Mouse (Mus musculus) T-cell, adult 2 months (primary cell): ENCODE data around the gene Wfikkn1.
A peak's percentile ranks its signal among the peaks of the same experiment; 100 is the strongest.
"Not testable (repeated sequence)": the region's sequence is repeated elsewhere in the genome, so short reads cannot be mapped to it uniquely, and the experiment has no call there.

Experiments
- DNase-seq: peaks from one replicate; pipeline ENCODE4 v3.0.0; 2022; ENCODE audit warnings: low spot score

Gene Wfikkn1

DNA sequence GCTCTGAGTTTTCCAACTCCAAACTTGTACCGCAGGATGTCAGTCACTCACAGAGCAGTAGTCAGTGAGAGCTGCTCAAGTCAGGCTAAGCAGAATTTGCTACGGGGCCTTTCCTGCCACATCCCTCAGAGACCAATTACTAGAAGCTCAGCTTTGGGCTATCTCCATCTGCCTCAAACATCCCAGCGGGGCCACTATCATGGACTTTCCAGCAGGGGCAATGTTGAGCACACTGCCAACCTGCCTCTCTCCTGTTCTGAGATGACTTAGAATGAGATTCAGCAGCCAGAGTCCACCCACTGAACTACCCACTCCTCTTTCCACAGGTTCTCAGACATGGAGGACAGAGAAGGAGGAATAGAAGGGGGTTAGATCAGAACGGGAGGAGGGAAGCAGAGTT is 5.0 kb upstream of the Wfikkn1 start:
- peak; percentile 27 for DNase-seq

DNA sequence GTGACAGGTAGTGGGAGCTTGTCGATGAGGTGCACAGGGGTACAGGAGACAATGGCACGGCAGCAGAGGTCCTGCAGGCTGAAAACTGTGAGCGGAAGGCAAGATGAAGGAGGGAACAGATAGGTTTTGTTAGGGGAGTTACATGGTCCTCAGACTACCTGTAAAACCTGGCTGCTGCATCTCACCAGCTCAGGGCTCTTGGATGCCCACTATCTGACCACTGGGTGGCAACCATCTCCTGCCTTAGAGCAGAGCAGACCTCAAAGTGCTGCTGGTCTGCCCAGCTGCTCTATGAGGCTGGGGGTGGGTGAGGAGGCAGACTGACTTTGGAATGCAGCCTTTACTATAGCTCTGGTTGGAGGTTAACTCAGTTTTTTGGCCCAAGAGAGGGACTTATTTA is 3.2 kb upstream of the Wfikkn1 start:
- DNase-seq, result no peak

DNA sequence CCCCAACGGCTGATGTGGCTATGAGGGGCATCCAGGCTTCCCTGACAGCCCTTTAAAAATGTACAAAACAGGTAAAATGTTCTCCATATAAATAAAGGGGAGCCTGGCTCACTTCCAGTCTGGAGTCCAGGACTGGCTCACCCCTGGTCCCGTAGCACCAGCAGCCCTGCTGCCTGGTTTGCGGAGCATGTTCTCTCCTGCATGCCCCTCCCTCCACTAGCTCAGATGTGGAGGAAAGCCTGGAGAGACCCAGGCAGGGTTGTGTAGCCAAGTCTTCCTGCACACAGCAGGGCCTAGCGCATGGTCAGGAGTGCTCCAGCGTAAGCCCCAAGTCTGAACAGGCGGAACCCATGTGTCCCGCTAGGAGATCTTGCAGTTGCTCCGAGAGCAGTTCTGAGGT is 2.6 kb upstream of the Wfikkn1 start:
- DNase-seq, result no peak

- no peak for DNase-seq
These were observed 1.6 kb upstream of the Wfikkn1 start for GRCm38 (mm10) chr17:25882306-25882705.

DNA sequence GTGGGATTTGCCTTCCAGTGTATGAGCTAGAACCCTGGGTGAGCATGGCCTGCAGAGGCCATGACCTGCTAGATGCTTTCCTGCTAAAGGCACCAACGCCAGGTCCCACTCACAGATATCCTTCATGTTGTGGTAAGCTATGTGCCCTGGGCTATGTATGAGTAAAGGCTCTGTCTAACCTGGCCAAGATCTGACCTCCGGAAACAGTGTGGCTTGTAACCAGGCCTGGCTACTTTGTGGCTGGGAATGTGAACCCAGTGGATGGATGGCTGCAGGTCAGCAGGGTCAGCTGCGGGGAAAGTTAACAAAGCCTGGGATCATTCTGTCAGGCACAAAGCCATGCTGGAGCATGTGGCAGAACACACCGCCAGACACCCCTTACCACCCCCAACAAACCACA is 1.0 kb upstream of the Wfikkn1 start:
- no peak for DNase-seq

DNA sequence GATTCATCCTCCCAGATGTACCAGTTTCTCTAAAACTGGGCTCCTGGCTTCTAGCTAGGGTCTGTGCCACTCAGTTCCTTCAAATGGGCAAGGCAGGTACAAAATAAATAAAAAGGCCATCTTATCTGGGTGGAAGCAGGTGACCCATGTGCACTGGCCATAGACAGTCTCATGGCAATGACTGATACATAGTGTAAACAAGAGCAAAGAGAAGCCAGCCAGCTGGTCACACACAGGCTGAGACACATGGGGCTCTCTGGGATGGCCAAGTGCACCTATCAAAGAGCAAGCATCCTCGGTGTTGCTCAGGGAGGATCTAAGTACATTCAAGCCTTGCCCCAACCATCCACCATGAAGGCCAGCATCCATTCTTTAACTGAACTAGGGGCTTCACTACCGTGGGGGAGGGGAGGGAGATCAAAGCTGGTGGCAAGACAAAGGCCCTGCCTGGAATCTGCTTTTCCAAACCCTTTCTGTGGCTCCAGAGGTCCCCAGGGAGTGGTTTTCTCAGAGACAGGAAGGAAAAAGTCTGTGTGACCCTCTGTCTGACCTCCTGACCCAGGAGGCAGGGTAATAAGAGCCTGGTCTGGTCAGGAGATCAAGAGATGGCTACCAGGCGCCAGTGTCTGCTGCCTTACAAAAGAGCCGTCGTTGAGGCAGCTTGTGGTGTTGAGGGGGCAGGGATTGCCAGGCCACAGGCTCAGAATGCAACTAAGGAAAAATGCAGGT is 419 bp upstream of the Wfikkn1 start:
- no peak for DNase-seq

GRCm38 (mm10) chr17:25879750-25880149 is 908 bp downstream of the Wfikkn1 start:
- DNase-seq, result no peak

GRCm38 (mm10) chr17:25879261-25879660 is 1.4 kb downstream of the Wfikkn1 start:
- no peak for DNase-seq

DNA sequence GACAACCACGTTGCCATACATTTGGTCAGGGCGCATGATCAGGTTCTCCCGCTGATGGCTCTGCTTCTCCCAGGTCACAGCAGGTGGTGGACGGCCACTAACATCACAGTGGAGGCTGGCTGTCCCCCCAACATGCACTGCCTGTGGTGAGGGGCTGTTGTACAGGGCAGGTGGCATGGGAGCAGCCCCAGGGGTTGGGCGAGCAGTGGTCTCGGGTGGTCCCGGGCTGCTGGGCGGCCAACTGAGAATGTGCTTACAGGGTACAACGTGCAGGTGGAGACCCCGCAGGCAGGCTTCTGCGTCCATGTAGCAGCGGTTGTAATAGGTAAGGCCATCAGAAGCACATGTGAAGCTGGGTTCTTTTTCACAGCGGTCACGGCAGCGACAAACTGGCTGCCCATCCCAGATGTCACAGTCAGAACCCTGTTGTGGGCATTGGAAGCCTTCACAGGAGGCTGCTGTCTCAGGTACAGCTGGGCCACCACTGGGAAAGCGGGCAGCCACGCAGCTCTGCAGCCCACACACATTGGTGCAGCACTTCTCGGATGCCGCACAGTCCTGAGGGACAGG is 2.0 kb downstream of the Wfikkn1 start:
- no peak for DNase-seq

- DNase-seq, result no peak
These were observed 2.7 kb downstream of the Wfikkn1 start for GRCm38 (mm10) chr17:25877741-25878610.

DNA sequence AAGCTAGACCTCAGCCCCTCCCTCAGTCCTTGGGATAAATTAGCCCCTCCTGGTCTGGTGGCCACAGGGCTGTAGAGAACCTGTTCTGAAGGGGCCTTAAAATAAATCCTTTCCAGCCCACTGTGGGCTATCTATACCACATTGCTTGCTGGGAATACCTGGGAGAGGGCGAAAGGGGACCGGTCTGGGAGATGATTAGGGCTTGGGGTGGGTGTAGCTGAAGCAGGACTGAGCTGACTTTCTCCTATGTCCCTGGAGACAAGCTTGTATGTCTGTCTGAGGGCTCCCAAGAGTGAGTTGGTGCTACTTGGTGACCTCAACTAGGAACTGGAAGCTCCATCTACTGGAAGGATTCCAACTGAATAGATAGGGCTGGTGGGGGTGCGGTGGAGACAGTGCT is 3.6 kb downstream of the Wfikkn1 start:
- DNase-seq, result no peak

DNA sequence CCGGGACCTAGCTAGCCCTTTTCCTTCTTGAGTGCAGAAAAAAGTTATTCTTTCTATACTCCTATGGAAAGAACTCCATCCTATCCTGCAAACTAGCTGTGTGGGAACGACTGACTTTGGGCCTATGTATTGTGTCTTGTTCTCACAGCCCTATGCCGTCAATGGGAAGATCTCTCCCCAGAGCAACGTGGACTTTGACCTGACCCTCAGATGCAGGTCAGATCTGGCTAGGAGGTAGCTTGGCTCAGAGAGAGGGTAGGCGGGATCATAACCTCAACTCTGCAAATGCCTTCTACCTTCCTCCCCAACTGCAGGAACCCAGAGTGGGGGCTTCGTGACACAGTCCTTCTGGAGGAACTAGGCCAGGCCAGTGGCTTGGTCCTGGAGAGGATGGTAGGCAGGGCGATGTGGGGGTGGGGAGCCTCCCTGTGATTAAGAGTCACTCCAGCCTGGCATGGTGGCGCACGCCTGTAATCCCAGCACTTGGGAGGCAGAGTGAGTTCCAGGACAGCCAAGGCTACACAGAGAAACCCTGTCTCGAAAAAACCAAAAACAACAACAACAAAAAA is 4.2 kb downstream of the Wfikkn1 start:
- DNase-seq, result no peak

DNA sequence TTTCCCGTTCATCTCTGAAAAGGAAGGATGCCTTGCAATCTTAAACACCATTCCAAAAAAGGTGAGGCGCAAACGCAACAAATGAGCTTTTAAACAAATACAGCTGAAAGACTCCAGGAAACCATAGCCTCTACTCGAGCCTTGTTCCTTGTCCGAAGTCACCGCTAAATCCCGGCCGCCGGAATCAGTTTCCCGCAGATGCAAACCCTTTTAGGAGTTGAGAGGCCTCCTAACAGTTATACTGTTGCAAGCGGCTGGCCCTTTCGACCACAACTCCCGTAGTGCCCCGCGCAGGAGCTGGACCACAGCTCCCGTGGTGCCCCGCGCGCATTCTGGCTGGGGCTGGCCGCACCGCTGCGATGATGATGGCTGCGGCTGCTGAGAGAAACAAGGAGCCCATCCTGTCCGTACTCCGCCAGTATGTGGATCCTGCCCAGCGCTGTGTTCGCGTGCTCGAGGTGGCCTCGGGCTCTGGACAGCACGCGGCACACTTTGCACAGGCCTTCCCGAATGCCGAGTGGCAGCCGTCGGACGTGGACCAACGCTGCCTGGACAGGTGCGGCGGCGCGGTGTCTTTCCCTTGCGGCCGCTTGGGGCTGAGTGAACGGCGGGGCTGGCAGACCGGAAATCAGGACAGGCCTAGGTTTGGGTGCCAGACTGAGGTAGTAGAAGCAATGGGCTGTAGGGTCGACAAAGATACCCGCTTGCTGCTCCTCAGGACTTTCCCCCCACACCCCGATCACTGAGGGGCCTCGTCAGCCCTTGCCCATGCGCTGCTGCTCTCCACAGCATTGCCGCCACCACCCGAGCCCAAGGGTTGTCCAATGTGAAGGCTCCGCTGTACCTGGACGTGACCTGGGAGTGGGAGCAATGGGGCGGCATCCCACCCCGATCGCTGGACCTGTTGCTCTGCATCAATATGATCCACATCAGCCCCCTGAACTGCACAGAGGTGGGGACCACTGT is 5.2 kb downstream of the Wfikkn1 start:
- DNase-seq, result peak; percentile 84

- DNase-seq, result peak; percentile 91
These were observed 5.9 kb downstream of the Wfikkn1 start, which contains the start of gene Mettl26 for GRCm38 (mm10) chr17:25874721-25875170. Mettl26 (plus strand) TSS chr17:25875074.

- DNase-seq, result no peak
These were observed 6.4 kb downstream of the Wfikkn1 start for GRCm38 (mm10) chr17:25874148-25874720.

DNA sequence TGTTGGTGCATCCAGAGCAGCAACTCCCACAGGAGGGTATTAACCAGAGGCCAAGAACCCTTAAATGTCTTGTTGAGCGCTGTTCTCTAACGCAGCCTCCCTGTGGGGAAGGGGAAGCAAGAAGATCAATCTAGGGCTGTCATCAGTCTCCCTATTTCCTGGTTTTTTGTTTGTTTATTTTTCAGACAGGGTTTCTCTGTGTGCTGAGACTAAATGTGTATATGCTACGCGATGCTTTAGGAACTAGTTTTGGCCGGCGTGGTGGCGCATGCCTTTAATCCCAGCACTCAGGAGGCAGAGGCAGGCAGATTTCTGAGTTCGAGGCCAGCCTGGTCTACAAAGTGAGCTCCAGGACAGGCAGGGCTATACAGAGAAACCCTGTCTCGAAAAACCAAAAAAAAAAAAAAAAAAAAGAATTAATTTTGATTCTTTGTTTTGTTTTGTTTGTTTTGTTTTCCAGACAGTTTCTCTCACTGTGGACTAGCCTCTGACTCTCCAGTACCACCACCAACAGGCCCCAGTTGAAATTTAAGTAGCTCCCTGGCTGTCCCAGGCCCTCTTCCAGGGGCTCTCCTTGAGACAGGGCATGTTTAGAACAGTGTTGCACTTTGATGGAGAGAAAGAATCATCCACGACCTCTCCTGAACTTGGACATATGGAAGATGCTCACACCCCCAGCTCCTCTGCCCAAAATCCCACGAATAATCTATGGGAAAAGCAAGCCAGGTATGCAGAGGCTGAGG is 7.1 kb downstream of the Wfikkn1 start:
- no peak for DNase-seq

DNA sequence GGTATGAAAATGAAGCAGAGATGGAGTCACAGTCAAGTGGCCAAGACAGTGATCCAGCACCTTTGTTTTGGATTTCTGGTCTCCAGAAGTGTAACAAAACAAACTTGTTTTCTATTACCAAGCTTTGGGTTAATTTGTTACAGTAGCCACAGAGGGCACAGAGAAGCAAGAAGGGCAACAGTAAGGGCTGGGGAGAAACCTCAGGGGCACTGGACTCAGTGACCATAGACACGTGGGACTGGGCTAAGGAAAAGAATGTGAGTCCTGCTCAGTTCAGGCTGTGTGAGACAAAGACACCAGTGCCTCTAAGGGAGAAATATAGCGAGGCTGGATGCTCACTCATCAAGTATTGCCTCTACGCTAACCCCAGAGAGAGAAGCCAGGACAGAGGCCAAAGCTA is 8.0 kb downstream of the Wfikkn1 start:
- no peak for DNase-seq

DNA sequence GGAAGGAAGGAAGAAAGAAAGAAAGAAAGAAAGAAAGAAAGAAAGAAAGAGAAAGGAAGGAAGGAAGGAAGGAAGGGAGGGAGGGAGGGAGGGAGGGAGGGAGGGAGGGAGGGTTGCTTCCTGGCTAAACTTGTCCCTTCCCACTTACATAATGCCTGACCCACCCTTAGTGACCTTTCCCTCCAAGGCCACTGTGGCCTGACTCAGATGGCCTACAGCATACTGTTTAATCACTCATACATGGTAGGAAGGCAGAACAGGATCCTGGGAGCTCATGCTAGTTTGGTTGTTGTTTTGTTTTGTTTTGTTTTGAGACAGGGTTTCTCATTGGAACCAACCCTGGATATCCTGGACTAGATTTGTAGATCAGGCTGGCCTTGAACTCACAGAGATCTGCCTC is 9.1 kb downstream of the Wfikkn1 start:
- not testable (repeated sequence) for DNase-seq

- no peak for DNase-seq
These were observed 10.7 kb downstream of the Wfikkn1 start for GRCm38 (mm10) chr17:25869954-25870353.

DNA sequence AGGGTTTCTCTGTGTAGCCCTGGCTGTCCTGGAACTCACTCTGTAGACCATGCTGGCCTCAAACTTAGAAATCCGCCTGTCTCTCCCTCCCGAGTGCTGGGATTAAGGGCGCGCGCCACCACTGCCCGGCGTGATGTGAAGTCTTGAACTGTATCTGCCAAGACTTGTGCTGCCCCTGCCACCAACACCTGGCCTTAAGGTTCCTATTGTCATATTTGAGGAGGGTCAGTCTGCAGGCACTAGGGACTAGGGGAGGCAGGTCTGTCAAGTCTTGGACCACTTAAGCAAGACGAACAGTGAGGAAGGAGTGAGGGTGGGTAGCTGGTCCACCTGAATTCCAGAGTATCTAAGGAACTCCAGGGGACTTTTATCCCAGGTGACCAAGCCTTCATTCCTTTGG is 11.2 kb downstream of the Wfikkn1 start:
- no peak for DNase-seq
